Mouse (Mus musculus) central nervous system, embryonic 18 days (tissue): ENCODE results near the gene Pglyrp3. TPM values are rescaled to one million over a fixed set of nuclear protein-coding genes. Genes with fewer than 3 reads are reported as not detected.

Experiments
- polyA plus RNA-seq: library from polyadenylated mRNA; depleted of rRNA; stranded (reverse); fragments of >200 nt; gene quantifications from 2 replicates; pipeline ENCODE4 v1.2.3, GENCODE M21; 2012; rRNA removed

Gene Pglyrp3
- polyA plus RNA-seq, result not detected in 2 replicates

GRCm38 (mm10) chr3:92014283-92014682 is at the start of gene Pglyrp3:
Gene Pglyrp3 (plus strand): TSS chr3:92014583.

Other genes starting within 250 kb of the Pglyrp3 start
- 8.1 and 11.7 TPM in 2 replicates for gene Lor, start 68.6 kb downstream of the Pglyrp3 start, polyA plus RNA-seq
- gene Prr9, start 109.4 kb downstream of the Pglyrp3 start, polyA plus RNA-seq, result not detected in 2 replicates
- not detected in 2 replicates for gene Lelp1, start 128.2 kb downstream of the Pglyrp3 start, polyA plus RNA-seq
- gene Sprr2a1, start 201.2 kb downstream of the Pglyrp3 start, polyA plus RNA-seq, result not detected in 2 replicates
- gene Sprr2a2, start 201.3 kb downstream of the Pglyrp3 start, polyA plus RNA-seq, result 0.68 and 2.1 TPM in 2 replicates